Mouse (Mus musculus): ENCODE data around the gene Ggta1. TPM values are rescaled to one million over a fixed set of nuclear protein-coding genes. Genes with fewer than 3 reads are reported as not detected.

Ggta1 gene
- total RNA-seq, 2 experiments from 2014 or later = 9.4 to 9.8 TPM

DNA sequence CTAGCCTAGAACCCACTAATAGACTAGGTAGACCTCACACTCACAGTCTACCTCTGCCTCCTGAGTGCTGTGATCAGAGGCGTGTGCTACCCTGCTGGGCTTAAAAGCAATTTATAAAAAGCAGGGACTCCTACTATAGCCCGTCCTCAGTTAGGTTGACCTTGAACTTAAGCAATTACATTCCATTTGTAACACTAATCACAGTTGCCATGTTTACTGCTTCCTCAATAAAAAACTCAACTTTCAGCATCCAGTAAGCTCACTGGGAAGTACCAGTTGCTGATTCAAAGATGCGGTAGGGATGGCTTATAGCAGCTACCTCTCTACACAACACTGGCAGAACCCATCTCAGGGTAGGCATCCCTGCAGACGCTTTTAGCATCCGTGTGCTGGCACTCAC lies 19.7 kb downstream of the Ggta1 start:
- DNase-seq (ENCODE audit: low spot score in 2 of 2) = no peak

DNA sequence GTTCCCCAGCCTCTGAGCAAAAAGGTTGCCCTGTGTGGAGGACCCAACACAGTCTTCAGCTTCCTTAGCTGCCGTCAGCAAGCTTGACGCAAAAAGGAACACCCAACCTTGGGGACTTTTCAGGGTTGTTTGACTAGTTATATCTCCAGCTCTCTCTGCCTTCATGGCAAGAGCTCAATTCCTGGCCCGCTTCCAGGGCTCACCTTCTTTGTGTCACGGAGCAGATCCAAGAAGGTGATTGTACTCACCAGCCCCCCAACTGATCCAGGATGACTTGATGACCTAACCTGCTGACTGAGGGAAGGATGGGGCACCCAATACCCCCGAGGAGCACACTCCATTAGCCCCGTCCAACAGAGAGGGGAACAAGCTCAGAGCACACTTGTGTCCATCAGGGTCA lies 21.0 kb downstream of the Ggta1 start:
- DNase-seq (ENCODE audit: low spot score in 2 of 2) = no peak

DNA sequence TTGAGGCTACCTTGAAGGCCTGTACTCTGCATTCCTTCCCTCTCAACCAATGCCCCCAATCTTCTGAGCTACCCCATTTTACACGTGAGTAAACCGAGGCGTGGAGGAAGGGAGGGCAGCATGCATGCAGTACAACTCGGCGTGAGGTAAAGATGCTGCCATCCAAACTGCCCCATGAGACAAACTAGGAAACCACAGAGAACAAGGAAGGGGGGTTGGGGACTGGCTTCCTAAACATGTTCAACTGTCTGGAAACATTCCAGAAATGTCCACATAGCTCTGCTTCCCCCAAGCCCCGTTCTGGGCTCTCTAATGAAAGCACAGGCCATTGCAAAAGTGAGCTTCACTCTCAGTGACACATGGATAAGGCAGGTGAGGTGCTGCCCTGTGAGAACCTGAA lies 21.6 kb downstream of the Ggta1 start:
- no peak for DNase-seq (ENCODE audit: low spot score in 2 of 2)

DNA sequence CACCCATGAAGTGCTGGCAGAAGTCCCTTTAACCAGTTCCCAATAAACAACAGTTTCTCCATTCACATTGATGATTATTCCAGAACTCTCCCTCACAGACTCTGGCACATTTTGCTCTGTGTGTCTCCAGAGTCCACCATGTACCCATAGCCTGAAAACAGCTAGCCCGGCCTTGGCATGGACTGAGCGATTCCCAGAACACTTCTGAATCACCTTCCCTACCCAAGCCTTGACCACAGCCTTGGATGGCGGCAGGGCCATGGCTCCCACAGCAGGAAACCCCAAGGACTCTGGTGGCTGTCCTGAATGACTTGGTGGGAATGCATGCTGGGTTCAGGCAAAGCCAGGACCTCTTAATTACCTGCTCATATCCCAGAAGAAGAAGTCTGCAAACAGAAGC lies 22.6 kb downstream of the Ggta1 start:
- DNase-seq (ENCODE audit: low spot score in 2 of 2) = peak in 1 of 2 experiments; percentile 54

DNA sequence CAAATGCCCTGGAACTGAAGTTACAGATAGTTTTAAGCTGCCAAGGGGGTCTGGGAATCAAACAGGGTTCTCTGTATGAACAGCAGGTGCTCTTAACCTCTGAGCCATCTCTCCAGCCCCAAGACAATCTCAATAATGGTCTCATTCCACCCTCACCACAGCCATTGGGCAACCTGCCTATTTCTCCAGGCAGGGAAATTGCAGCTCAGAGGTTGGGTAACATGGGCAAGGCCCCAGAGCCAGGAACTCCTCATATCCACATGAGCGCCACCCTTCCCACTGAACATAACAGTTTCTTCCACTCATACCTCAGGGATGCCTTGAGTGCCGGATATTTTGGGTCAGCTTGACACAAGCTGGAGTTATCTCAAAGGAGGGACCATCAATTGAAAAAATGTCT lies 25.2 kb downstream of the Ggta1 start:
- no peak for DNase-seq (ENCODE audit: low spot score in 2 of 2)

DNA sequence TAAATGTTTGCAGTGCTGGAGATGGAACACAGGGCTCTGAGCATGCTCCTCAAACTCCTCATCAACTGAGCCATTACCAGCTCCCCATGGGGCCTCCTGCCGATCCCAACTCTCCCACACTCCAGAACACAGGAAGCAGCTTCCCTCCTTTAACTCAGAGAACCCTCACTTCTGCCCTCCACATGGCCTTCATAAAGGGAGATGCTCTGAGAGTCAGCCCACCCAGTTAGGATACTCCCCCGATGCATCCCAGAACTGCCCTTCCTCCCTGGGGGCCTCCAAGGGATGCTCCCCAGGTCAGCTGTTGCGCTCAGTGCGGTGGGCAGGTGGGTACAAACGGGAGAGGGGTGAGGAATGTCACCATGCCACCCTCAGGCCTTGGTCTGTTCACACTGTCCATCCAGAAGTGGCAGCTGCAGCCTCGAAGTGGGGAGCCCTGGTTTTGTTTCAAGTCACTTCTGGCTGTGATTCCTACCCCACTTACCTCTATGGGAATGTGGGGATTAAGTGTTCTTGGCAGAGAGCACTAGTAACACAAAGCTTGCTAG lies 28.4 kb downstream of the Ggta1 start:
- DNase-seq (ENCODE audit: low spot score in 2 of 2) = no peak

DNA sequence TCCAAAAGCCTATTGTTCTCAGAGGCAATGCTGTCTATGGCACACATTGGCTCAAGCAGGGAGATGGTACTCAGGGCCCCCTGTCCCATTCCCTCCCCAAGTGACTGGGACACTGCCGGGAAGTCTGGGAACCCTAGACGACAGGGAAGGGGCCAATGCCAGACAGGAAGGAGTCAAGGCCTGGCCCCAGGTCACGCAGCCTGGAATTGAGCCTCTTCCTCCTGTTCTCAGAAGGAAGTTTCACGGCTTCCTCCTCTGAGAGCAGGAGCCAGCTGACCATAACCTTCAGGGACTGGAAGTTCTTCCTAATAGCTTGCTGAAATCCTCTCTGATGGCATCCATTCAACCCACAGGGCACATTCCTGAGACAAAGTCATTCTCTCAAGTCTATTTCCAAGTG lies 29.6 kb downstream of the Ggta1 start:
- DNase-seq (ENCODE audit: low spot score in 2 of 2) = no peak

DNA sequence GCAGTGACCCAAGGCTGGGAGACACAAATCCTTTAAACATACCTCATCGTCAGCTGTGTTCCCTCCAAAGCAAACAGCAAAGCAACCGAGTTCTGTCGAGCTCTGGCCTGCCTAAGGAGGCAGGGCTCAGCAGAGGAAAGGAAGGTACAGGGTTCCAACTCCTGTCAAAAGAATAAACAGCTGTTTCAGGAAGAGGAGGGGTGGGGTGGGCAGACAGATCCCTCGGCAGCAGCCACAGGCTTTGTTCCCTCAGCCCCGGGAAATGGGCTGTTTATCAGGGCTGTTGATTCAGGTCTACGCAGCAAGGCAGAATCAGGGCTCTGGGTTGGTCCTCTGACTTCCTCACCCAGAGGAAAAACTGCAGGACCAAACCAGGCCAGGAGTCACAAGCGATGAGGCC lies 30.6 kb downstream of the Ggta1 start:
- DNase-seq (ENCODE audit: low spot score in 2 of 2) = no peak

DNA sequence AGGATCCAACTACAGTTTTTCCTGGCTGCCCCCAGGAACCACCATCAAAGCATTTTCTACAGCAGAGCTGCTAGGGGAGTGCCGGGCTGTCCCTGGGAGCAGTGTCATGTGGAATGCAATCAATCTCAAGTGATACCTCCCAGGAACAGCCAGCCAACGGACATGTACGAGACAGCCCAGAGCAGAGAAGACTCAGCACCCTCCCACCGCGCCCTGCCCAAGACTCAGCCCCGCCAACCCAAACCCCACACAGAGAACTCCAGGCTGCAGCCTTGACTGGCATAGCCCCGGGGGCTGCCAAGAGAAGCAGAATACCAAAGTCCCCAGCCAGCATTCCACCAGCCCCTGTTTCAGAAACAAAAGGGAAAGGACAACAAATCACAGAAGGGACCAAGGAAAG lies 31.0 kb downstream of the Ggta1 start:
- no peak for DNase-seq (ENCODE audit: low spot score in 2 of 2)

DNA sequence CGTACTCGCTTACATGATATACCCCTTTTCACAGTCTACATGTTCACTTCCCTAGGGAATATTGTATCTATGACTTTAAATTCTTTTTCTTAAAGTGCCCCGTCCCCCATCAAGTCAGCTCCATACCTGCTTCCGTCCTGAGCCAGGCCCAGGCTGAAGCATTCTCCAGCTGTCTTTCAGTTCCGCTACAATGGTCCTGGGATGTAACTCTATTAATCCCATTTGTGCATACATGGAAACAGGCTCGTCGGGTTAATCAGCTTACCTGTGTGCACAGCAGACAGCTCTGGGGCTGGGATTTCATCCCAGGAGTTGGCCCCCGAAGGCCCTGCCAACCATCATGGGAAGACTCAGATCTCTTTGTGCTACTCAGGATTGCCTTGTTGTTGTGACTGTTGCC lies 32.2 kb downstream of the Ggta1 start:
- DNase-seq (ENCODE audit: low spot score in 2 of 2) = no peak

DNA sequence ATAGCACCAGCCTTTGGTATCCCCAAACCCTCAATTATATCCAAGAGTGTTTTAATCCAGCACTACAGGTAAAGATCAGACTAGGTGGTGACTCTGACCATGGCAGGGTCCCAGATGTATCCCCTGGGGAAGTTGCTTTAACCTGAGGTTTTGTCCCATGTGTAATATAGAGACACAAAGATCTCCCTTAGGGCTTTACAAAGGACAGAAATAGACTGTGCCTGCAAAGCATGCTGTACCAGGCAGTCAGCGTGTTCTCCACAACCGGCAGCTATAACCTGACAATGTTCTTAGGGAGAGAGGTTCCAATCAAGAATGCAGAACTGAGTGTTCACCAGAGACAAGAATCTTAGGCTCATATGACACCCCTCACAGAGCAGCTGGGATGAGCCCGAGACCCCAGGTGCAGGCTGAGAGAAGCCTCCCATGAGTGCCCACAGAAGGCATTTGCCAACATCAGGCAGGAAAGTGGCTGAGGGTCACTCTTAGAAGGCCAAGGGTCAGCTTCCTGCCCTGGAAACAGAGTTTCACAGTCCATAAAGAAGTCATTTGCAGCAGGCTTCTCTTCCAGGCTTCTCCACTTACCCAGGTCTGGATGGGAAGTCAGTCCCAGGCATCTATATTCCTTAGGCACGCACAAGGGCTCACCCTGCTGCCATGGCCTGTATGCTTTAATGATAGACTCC lies 34.3 kb downstream of the Ggta1 start:
- no peak for DNase-seq (ENCODE audit: low spot score in 2 of 2)

DNA sequence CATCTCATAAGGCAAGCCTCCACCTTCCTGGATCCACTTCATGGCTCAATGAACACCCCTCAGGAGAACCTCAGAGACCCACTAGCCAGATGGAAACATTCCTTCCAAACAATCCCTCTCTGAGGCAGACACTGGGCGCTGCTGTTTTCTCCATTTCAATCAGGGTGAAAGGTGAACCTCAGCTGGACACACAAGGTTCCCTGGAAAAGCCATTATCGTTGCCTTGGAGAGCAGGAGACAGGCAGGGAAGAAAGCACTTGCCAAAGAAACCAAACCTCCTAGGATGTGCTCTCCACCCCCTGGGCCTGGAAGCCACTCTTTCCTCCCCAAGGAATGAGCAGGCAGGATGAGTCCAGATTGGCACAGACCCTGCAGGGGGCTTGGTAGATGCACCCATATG lies 35.5 kb downstream of the Ggta1 start:
- no peak for DNase-seq (ENCODE audit: low spot score in 2 of 2)

DNA sequence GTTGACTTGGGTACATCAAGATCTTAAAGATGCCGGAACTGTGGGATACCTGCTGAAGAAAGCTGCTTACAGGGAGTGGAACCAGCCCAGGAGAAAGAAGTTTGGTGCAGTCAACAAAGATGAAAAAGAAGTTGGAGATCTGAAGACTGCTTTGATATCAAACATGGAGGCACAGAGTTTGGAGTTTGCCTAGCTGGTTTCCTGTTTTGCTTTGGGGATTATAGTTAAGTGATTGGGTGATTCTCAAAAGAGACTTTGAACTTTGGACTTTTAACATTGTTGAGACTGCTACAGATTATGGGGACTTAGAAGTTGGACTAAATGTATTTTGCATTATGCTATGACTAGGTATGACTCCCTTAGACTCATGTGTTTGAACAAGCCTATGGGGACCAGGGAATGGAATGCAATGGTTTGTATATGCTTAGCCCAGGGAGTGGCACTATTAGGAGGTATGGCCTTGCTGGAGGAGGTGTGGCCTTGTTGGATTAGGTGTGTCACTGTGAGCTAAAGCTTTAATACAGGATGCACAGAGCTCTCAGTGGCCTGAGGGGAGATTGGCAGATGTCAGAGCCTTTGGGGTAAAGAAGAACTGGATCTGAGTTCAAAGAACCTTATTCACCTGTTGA lies 39.2 kb downstream of the Ggta1 start:
- no peak for DNase-seq (ENCODE audit: low spot score in 2 of 2)

DNA sequence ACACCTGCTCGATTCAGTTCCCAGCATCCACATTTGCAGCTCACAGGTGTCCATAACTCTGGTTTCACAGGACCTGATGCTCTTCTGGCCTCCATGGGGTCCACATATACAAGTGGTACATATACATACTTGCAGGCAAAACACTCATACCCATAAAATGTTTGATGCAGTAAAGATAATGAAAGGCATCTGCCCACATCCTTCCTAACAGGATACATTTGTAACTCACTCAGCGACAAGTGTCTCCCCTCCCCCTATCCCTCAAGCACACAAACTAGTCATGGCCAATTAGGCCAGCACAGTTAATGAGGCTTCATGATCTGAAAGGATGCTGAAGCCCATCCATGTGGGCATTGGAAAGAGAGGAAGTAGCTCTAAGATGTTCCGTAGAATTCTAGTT lies 40.6 kb downstream of the Ggta1 start:
- no peak for DNase-seq (ENCODE audit: low spot score in 2 of 2)

DNA sequence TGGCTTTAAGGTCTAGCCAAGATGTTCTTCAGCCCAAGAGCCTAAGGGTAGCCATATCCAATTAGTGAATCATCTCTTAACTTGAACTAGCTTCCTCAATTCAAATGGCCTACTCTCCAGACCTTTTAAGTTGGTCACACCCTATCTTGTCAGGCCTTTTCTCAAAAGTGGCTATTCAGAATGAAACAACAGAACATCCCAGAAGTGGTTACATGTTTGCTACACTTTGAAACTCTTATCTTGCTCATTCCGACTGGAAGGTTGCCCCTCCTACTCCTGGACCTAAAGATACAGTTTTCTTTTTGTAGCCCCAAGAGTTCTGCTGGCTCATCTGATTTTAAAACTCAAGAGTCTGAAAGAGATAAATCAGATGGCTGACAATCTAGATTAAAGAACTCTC lies 42.4 kb downstream of the Ggta1 start:
- DNase-seq (ENCODE audit: low spot score in 2 of 2) = no peak

DNA sequence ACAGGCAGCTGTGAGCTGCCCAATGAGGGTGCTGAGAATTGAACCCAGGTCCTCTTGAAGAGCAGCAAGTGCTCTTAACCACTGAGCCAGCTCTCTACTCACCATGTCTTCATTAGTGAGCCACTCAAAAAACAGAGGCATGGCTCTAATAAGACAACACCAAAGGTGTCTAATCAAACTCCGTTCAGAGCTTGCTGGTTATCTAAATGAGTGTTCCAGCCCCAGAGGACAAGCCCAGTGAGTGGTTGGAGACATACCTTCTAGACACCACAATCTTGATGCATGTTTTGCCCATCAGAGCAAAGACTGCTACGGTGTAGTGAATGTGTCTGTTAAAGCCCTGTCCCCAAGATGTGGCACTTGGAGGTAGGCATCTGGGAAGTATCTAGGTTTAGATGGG lies 43.4 kb downstream of the Ggta1 start:
- no peak for DNase-seq (ENCODE audit: low spot score in 2 of 2)

DNA sequence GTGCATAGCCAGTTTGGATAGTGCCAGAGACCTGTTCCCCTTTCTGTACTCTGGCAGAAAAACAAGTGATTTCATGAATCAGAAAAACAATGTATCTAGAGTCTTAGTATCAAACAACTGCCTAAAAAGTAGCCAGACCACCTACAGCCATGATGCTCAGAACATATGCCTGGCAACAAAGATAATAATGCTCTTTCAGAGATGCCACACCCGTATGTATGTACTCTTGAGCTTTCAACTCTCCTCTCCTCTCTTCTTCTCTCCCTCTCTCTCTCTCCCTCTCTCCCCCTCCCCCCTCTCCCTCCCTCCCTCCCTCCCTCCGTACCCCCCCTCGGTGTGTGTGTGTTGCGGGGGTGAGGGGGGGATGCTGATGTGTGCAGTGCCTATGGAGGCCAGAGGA lies 43.8 kb downstream of the Ggta1 start:
- no peak for DNase-seq (ENCODE audit: low spot score in 2 of 2)

DNA sequence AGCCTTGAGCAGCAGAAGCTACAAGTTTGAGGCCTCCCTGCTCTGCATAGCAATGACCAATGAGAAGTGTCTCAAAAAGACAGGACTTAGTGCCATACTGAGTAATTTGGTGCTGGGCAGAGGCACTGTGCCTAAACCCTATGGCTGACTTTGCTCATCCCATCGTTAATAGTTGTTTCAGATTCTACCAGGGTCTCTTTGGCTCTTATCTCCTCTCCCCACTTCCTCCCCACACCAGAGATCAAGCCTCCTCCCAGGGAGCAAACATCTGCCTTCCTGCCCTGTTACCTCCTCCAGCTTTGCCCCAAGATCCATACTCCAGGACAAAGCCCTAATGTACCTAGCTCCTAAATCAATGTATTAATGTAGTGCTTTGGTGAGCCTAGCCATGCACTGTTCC lies 45.8 kb downstream of the Ggta1 start:
- DNase-seq (ENCODE audit: low spot score in 2 of 2) = no peak

DNA sequence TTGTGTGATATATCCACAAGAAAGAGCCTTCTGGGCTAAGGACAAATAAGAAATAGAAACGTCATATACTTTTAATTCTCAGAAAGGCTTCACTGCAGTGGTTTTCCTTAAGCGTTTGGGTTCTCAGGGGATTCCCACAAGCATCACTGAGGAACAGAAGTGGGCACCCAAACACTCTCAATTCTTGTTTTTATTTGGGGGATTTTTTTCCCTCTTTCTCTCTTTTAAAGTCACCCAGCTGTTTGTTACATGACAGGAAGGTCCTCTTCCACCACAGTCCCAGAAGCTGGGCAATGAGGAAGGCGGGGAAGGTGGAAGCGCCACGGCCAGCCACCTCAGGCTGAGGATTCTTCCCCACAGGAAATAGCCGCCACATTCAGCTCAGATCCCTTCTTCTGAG lies 46.6 kb downstream of the Ggta1 start:
- no peak for DNase-seq (ENCODE audit: low spot score in 2 of 2)

DNA sequence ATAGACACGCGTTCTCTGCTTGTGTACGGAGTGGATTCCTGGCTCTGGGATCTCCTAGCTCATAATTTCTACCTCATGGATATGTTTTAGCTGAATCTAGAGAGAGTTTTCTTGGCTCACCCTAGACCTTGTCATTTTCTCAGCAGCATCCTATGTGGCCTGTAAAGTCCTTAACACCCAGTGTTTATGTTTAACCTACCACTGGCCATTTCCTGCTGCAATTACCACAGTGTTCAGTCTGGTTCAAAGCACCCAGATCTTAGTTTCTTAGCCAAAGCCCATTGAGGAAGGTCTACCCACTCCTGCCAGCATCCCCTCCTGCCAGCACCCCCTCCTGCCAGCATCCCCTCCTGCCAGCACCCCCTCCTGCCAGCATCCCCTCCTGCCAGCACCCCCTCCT lies 50.2 kb downstream of the Ggta1 start:
- DNase-seq (ENCODE audit: low spot score in 2 of 2) = no peak

DNA sequence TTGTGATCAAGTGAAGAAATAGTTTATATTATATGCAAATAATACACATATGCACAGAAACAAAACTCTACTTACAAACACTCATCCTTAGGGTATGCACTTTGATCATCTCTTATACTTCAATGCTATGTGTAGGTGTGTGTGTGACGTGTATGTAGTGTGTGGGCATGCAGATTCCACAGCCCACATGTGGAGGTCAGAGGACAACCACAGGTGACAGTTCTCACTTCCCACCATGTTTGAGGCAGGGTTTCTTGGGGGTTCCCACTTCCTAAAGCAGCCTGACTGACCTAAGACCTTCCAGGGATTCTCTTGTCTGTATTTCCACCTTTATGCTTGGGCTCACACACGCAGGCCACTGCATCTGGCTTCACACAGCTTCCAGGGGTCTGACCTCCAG lies 50.8 kb downstream of the Ggta1 start:
- no peak for DNase-seq (ENCODE audit: low spot score in 2 of 2)

DNA sequence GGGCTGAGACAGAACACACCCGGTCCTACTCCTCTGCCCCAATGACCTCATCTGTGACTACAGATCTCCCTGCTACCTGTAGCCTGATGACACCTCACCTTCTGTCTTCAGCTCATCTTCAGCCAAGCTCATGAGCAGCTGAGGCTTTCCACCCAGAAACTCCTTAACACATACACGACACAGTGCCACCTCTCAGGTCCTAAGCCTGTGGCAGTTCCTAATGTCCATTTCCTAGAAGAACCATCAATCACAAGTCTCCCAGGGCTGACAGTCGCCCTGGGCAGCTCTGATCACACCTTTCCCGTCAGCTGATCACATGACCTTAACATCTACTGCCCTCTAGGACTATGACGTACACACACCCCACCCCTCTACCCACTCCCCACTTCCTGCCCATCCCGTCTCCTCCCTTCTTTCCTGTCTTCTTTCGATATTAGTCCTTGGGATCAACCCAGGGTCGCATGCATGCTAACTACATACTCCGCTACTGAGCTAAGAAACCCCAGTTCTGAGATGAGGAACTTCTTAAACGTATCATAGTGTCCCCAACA lies 51.3 kb downstream of the Ggta1 start:
- DNase-seq (ENCODE audit: low spot score in 2 of 2) = no peak

DNA sequence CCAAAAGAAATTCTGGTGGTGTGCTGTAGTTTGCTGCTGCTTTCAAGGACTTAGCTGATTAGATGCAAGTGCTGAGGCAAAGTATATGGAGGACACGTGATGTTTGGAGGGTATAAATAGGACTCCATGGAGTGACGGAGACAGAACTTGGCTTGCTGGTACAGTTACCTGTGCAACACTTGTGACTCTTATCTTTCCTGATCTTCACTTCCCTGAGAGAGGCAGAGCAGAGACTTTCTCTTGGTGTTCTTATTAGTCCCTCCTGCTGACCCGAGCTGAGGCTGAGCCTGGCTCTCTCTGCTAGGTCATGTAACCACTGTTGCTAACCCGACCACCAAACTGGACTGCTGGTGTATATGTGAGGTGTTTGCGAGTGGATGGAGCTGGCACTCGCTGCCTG lies 53.6 kb downstream of the Ggta1 start:
- no peak for DNase-seq (ENCODE audit: low spot score in 2 of 2)
